Mouse (Mus musculus): ENCODE measurements at regions not wholly inside any gene's neighbourhood (a gene's known extent, or its start where the extent isn't known, plus 50 kb on each side); places are given as distances from the start of the nearest gene placed in this dataset.

GRCm38 (mm10) chr15:19094061-19094810 is 275.5 kb downstream of the Cdh10 start:
- no peak for DNase-seq (ENCODE audit: low read depth, low spot score)

- DNase-seq (ENCODE audit: low read depth, low spot score): no peak
Observed at GRCm38 (mm10) chr15:19114951-19115350, 296.2 kb downstream of the Cdh10 start.

GRCm38 (mm10) chr15:19118995-19119394 is 300.2 kb downstream of the Cdh10 start:
- no peak for DNase-seq (ENCODE audit: low read depth, low spot score)

- no peak for DNase-seq (ENCODE audit: low read depth, low spot score)
Observed at GRCm38 (mm10) chr15:19127454-19127853, 308.7 kb downstream of the Cdh10 start.

- no peak for DNase-seq (ENCODE audit: low read depth, low spot score)
Observed at GRCm38 (mm10) chr15:19129316-19129715, 310.6 kb downstream of the Cdh10 start.

GRCm38 (mm10) chr15:19153682-19154081 is 334.9 kb downstream of the Cdh10 start:
- DNase-seq (ENCODE audit: low read depth, low spot score): no peak

GRCm38 (mm10) chr15:19162119-19162888 is 343.6 kb downstream of the Cdh10 start:
- peak; percentile 62 for DNase-seq (ENCODE audit: low read depth, low spot score)

GRCm38 (mm10) chr15:19175470-19175869 is 356.7 kb downstream of the Cdh10 start:
- DNase-seq (ENCODE audit: low read depth, low spot score): no peak
